Mouse (Mus musculus): Measurements from ENCODE around the gene Ak1.

Ak1 gene

DNA sequence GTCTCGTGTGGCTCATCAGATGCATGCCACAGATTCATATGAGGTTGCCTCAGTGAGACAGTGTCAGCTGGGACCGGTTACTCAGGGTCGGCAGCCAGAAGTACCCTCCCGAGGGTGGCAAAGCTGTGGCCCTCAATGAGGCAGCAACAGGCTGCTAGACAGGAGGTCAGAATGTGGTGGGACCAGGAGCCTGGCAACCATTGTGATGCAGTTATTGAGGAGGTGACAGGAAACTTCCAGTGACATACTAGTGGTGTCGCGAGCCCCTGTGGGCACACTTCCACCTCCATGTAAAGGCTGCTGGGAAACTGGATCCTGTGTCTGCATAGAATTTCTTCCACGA is at the start of gene Ak1:
Gene Ak1 (plus strand): TSS at position 242 of the 343 bp plus-strand sequence.
- no peak for DNase-seq (ENCODE audit: low read depth, low spot score)

DNA sequence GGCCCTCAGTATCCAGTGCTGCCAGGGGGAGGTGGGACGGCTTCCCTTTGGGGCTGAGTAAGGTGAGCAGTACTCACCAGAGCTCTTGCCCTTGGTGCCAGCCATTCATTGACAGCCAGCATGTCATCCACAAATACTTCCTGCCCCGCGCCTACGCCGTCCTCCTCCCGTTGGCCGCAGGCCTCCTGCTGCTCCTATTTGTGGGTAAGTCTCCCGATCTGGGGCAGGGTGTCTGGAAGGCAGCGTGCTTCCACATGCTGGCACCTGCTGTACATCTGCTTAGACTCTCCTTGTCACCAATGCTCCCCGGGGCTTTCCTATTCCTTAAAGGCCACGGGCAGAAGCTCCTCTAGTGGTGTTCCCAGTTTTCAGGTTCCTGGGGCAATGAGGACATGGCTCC is 49.4 kb upstream of the Ak1 start:
- DNase-seq (ENCODE audit: low read depth, low spot score), result no peak

DNA sequence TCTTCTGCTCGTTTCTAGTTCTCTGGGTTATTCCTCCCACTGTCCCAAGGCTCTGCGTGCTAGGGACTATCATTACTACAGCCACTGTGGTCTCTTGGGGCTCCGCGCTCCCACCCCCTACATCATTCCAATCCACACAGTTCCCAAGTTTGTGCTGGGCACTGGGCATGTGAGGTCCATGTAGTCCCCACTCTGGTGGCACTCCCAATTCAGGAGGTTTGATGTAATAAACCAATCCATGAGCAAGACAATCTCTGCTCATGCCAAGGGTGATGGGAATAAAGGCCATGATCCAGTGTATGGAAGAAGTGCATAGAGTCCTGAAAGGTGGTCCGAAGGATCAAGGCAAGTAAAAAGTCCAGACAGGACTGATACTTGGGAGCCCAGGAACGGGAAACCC is 47.1 kb upstream of the Ak1 start, which contains the start of gene Pip5kl1:
Gene Pip5kl1 (plus strand): TSS at position 301 of the 400 bp plus-strand sequence.
- DNase-seq (ENCODE audit: low read depth, low spot score), result no peak

DNA sequence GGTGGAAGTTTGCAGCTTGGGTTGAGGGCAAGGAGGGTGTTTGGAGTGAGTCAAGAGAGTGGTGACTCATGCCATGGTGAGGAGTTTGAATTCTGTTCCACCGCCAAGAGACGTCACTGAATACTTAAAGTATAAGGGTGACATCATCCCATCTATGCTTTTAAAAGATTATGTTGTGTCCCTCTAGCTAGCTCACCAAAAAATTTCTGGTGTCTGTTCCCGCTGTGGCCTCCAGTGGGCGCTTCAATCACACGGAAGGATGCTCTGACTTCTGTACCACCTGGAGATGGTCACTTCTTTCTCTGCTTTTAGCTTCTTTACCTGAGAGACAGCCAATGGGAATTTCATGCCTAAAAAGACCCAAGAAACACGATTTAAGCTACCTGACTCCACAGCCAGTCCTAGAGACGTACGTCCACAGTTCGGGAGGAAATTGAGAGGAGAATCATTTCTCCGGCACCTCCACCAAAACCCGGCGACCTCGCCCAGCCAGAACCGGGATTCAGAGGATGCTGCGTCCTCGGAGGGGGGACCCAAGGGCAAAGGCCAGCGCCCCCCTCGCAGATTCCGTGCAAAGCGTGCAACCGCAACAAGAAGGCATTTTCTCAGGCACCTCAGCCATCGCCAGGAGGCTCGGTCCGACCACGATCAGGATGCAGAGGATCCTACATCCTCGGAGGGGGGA is 46.5 kb upstream of the Ak1 start:
- peak; percentile 81 for DNase-seq (ENCODE audit: low read depth, low spot score)

DNA sequence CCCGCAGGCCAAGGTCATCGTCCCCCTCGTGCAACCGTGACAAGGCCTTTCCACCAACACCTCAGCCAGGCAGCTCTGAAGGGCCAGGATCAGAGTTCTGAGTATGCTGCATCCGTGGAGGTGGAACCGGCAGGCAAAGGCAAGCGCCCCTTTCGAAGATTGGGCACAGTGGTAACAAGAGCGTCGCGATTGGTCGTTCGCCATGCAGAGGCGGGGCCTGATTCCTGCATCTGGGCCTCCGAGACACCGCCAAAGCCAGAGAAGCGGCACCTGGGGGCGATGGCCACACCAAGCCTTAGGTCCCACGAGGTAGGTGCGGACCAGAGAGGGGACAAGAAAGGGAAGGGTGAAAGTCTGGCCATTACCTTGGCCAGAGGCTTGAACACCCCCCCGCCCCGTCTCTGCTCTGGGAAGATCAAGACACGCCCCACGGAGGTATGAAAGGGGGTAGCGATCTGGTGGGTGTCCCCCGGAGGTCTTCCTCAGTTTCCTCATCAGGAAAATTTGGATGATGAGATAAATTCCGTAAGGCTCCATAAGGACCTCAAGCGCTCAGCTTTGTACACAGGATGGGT is 45.9 kb upstream of the Ak1 start, which contains the start of gene 9430097D07Rik:
Gene 9430097D07Rik (minus strand): TSS at position 99 of the 575 bp plus-strand sequence.
- peak; percentile 88 for DNase-seq (ENCODE audit: low read depth, low spot score)

DNA sequence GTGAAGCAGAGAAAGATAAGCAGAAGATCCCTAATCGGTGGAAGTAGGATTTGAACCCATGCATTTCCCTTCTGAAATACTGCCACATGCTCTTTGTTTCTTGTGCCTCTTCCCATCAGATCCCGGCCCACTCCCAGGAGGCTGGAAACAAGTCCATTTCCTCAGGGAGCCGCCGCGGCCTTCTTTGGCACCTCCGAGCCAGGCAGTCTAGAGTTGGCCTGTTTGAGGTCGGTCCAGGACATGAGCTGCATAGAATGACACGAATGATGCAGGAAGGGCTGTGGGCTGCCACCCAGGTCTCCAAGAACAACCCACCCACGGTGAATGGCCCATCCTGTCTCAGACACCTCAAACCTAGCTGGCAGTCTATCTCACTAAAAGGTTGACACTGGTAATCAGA is 45.0 kb upstream of the Ak1 start:
- no peak for DNase-seq (ENCODE audit: low read depth, low spot score)

DNA sequence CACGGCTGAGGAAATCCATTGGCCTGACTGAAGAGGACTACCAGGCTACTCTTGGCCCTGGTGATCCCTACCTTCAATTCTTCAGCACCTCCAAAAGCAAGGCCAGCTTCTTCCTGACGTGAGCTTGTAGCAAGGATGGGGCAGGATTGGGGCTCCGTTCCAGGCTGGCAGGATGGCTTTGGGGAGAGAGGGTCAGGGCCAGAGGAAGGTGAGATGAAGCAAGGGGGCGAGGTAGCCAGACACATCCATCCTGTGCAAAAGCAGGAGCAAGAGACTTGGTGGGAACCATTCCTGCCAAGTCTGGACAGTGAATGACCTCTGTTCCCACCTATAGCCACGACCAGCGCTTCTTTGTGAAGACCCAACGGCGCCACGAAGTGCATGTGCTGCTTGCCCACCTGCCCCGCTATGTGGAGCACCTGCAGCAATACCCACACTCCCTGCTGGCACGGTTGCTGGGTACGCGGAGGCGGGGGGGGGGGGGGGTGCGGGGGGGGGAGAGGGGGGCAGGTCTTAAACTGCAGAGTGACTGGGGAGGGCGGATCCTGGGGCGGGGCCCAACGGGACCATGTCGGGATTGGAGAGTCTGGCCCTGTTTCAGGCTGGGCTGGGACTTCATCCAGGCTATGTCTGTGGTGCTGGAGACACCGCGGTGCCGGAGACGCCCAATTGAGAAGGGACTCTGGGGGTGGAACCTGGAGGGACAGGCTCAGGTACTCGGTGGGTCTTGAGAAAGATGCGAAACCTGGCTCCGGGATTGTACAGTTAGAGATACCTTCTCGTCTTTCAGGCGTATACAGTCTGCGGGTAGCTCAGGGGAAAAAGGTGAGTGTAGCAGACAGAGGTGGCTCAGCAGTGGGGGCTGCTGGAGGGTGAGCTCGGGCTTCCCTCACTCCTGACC is 43.2 kb upstream of the Ak1 start:
- DNase-seq (ENCODE audit: low read depth, low spot score), result no peak

DNA sequence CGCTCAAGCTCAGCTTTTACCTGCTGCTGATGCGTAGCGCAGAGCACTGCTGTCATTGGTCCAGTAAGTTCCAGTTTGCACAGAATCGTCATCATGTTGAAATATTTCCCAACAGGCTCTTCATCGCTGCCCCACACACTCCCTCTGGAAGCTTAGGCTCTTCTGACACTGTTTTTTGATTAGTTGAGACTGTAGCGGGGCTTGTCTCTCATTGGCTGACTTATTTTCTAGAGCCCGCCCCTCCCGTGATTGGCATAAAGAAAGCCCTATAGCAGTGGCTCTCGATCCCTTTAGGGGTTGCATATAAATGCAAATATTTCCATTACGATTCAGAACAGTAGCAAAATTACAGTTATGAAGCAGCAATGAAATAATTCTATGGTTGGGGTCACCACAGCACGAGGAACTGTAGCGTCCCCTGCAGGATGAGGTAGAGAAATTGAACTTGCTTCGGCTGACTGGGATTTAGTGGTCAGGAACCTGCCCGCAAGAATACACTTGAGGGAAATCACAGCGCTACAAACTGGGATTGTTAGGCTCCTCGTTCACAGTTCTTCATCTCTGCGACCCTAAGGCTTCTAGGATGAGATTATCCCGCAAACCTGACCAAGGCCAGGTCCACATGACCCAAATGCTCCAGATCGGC is 40.0 kb upstream of the Ak1 start:
- peak; percentile 89 for DNase-seq (ENCODE audit: low read depth, low spot score)

DNA sequence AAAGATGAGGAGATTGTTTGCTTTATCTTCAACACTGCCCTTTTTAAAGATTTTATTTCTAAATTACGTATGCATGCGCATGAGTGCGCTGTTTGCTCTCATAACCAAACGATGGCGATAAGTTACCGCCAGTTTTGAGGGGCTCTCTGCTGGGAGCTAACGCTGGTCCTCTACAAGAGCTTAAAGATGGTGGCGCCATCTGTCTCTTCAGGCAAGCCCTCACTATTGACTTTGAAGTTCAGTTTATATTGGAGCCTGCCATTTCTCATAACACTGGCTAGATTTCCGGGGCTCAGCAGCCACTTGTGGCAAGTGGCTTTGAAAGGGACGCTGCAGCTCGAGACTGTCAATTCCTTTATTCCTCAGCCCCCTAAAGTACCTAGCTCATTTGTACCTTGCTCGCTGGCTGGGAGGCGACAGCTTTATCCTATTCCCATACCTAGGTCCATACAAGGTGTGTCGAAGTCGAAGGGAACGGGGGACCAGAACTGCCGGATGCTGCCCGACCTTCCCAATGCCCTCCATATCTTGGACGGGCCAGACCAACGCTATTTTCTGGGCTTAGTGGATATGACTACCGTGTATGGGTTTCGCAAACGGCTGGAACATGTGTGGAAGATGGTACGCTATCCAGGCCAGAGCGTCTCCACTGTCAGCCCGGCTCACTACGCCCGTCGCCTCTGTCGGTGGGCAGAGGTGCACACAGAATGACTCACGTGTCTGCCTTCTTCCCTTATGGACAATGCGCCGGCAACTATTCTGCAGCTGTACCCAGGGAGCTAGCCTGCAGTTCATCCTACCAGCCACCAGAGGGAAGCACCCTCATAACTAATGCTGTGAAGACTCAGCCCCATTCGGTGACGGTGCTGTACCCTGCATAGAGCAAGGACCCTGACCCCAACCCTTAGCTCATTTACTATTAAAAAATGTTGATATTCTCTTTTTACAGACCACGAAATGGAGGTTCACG is 38.4 kb upstream of the Ak1 start:
- peak; percentile 92 for DNase-seq (ENCODE audit: low read depth, low spot score)

DNA sequence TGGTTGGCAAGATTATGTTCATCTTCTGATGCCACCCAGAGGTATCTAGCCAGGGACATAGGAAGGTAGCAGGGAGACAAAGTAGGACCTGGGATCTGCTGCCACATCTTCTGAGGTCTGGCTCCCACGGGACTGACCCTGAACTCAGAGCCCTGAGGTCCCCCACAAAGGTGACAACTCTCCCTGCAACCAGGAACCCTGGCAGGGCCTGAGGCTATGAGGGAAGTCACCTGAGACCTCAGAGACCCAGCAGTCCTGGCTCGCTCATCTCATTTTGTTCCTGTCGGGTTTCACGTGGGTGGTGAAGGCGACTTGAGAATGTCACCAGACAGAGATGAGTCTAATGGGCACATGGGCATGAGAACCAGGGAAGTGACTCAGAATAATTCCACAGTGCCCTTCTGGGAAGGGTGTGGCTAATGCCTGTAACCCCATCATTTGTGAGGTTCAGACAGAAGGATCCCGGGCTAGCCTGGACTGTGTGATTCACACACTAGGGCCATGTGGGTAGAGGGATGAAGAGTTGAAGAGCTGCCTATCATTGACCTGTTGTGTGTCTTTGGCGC is 36.3 kb upstream of the Ak1 start:
- DNase-seq (ENCODE audit: low read depth, low spot score), result no peak

DNA sequence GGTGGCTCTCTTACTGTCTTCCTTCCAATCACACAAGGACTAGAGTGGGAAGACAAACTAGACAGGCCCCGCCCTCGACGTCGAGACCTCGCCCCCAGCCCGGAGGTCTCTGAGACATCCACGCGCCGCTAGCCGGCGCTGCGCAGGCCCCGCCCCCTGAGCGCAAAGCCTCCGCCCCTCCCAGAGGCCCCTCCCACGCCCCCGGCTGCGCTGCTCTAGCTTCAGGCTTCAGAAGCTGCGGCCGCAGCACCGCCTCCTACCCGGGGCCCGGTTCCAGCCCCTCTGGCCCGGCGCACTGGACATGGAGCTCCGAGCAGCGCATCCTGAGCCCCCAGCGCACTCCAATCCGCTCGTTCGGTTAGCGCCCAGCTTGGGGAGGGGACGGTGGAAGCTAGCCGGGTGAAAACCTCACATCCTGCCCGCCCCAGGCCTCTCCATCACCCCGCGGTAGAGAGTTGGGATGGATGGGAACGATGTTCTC is 34.6 kb upstream of the Ak1 start, which contains the start of gene St6galnac4:
Gene St6galnac4 (plus strand): TSS at position 225 of the 481 bp plus-strand sequence.
- peak; percentile 95 for DNase-seq (ENCODE audit: low read depth, low spot score)

DNA sequence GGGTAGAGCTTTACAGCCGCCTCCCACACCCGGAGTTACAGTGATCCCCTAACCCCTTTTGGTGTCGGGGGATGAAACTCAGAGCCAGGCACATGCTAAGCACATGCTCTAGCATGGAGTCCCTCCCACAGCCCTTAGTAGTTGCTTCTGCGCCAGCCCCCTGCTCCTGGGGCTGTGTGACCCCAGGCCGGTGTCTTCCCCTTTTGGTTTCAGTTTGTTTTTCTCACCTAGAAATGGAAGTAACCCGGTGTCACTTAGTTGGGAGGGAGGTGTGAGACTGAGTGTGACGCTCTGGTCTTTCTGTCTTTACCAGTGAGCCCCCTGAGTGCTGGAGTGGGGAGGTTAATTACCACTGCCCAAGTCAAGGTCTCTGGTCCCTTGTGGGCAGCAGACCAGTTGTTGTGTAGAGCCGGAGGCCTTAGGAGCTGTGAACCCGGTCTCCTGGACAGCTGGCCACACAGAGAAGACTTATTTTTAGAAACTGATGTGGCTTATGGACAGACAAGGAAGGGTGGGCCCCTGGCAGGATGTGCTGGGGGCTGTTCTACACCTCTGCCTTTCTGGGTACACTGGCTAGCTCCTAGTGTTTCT is 33.7 kb upstream of the Ak1 start:
- no peak for DNase-seq (ENCODE audit: low read depth, low spot score)

DNA sequence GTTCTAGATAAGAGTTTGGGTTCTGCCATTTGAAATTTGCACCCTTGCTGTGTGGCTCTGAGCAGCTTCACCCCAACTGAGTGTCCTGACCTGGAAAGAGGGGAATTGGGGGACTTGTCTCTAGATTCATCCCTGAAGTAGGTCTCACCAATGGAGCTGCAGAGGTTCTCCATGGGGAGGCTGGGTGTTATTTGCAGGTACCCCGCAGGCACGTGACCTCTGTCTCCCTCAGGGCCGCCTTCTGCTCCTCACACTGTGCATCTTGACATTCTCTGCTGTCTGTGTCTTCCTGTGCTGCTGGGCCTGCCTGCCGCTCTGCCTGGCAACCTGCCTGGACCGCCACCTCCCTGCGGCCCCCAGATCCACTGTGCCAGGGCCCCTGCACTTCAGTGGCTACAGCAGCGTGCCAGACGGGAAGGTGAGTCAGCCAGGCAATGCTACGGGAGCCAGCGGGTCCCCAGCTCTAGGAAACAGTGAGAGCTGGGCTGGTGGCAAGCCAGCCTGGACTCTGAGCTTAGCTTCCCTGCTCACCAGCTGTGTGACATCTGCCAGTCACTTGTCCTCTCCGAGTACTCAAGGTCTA is 32.3 kb upstream of the Ak1 start:
- no peak for DNase-seq (ENCODE audit: low read depth, low spot score)

DNA sequence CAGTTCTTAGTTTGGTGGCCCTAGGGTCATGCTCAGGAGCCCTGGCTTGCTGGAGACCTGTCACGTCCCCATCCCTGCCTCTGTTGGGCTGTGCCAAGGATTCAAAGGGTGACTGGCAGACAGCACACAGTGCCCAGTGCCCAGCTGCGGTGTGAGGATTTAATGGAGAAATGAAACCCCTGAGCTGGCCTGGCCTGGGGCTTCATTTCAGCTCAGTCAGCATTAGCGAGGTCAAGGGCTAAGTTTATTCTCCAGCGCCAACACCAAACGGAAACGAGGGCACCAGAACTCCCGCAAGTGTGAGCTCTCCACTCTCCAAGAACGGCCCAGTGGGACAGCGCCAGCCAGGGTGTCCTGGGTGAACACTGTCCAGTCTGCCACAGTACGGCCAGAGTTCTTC is 31.3 kb upstream of the Ak1 start:
- no peak for DNase-seq (ENCODE audit: low read depth, low spot score)

DNA sequence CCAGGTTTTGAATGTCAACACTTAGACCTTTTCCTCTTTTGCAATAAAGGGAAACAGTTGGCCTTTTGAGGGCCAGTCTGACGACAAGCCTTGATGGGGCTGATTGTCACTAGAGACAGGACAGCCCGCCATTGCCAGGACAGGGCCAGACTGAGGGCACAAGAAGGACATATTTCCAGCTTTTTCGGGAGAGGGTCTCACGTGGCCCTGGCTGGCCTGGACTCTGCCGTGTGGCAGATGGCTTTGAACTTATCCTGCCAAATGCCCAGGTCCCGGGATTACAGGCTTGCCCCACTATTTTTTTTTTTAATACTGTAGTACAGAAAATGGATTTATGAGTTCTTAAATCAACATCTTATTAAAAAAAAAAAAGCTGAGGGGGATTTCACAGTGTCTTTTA is 30.3 kb upstream of the Ak1 start:
- DNase-seq (ENCODE audit: low read depth, low spot score), result no peak

DNA sequence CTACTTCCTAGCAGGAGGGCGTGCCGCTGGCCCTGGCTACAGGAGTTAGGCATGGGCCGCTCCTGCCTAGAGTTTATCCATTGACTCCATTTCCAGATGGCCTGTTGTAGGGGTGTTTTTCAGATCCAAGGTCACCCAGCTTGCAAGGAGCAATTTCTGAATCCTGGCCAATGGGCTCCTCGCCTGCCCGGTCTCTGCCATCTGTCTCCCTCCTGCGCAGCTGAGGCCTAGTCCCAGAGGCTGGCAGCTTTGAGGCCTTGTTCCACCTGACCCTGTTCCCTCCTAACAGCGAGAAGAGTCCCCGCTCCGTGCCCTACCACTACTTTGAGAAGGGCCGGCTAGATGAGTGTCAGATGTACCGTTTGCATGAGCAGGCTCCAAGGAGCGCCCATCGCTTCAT is 24.8 kb upstream of the Ak1 start:
- no peak for DNase-seq (ENCODE audit: low read depth, low spot score)

DNA sequence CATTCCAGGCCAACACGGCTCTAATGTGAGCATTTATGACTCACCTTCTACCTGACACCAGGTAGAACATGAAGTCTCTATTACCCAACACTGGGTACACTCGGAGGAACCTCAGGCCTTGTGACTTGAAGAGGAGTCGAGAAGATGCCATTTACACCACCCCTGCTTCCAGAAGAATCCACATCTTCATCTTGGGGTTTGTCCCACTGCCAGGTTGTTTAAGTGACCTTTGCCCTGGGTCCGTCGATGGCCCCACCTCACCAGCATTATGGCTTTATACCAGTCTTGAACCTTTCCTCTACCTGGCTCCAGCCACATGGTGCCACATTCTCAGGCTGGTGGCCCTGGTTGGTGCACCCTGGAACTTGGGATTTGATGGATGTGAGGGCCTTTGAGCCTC is 24.3 kb upstream of the Ak1 start:
- DNase-seq (ENCODE audit: low read depth, low spot score), result no peak

DNA sequence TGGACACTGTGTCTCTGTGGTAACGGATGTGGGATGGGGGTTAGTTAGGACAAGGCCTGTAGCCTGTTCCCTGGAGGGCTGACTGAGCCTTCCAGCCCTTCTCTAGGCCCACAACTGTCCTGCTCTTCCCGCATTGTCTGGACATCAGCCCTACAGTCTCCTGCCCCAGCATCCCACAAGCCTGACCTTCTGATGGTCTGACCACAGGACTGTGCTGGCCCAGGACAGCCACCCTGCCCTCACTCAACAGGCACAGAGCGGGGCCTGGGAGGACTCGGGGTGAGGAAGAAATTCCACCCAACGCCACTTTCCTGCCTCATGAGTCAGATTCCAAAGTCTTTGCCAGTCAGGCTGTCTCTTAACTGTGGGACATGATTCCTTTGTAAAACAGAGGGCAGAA is 23.9 kb upstream of the Ak1 start:
- no peak for DNase-seq (ENCODE audit: low read depth, low spot score)

DNA sequence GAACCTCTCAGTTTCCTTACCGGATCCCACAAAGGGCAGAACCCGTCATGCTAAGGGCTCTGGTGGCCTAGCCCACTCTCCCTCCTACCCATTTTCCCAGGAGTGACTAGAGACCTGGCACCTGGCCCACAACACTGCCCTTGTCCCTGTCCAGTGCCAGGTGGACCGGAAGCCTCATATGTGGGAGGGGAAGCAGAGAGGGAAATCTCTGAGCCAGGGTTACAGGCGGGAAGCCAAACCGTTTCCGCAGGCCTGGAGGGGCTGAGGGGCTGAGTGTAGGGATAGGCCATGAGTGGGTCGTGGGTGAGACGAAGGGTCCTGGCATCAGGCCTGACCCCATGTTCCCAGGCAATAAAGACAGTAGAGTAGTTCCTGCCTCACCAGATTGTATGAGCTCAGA is 23.1 kb upstream of the Ak1 start:
- DNase-seq (ENCODE audit: low read depth, low spot score), result no peak

DNA sequence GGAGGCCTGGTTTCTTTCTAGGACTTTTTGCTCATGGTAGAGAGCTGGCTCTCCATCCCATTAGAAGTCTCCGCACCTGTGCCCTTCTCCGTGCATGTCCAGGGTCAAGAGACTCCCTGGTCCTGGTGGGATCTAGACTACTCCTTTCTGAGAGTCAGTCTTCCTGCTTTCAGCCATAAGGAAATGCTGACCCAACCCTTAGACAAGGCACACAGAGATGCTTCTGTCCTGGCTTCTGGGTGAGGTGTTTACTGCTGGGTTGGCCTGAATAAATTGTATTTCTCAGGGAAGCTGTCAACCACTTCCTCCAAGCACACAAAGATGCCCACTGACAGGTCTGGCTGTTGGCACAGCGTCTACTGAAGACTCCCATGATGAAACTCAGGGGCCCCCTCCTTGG is 22.1 kb upstream of the Ak1 start, which contains the start of gene St6galnac6:
Gene St6galnac6 (plus strand): TSS at position 301 of the 400 bp plus-strand sequence.
- DNase-seq (ENCODE audit: low read depth, low spot score), result no peak

All from R1 (cell line).